Mouse (Mus musculus): ENCODE measurements around the gene Fcgr1.

GRCm38 (mm10) chr3:96300706-96301529 is 7.1 kb upstream of the Fcgr1 start:
- no peak for TF ChIP-seq POLR2A (IDR thresholded peaks at IDR 0.05; ENCODE audit: low read depth, low read length)
- TF ChIP-seq CTCF (conservative IDR thresholded peaks at IDR 0.05; ENCODE audit: insufficient read depth, insufficient read length, low read depth, low read length), result no peak

All from kidney, adult 2 months (tissue).